Mouse (Mus musculus) retina, postnatal 7 days (tissue): ENCODE measurements around the gene Ide.
"Not testable (repeated sequence)": the region's sequence is repeated elsewhere in the genome, so short reads cannot be mapped to it uniquely, and the experiment has no call there.

Experiments used
- DNase-seq: peaks from one replicate; pipeline ENCODE4 v3.0.0-alpha.2; 2012; ENCODE audit warnings: low read depth, low spot score

Ide gene

DNA sequence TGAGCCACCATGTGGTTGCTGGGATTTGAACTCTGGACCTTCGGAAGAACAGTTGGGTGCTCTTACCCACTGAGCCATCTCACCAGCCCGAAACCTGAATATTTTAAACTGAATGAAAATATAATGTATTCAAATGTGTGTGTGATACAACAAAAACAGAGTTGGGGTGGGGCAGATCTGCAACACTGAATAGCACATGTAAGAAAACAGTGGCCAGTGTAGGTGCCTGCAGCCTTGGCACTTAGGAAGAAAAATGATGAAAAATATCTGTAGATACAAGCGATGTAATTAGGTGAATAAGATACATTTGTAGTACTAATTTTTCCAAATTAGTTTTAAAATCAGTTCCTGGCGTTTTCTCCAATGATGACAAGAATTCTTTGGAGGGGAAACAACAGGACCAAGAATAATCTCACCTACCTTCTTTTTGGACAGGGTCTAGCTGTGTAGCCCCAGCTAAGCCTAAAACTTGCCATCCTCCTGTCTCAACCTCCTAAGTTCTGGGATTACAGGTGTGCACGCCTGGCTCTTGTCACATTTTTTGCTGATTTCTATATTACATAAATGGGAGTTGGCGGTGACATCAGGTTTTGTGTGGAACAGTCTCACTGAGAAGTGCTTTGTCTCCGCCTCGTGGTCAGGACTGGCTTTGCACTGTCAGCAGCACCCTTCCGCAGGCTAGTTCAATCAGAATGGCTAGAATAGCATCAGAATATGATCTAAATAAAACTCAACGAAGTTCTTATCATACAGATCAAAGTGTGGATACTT lies 72.1 kb downstream of the Ide start:
- peak; percentile 71 for DNase-seq

DNA sequence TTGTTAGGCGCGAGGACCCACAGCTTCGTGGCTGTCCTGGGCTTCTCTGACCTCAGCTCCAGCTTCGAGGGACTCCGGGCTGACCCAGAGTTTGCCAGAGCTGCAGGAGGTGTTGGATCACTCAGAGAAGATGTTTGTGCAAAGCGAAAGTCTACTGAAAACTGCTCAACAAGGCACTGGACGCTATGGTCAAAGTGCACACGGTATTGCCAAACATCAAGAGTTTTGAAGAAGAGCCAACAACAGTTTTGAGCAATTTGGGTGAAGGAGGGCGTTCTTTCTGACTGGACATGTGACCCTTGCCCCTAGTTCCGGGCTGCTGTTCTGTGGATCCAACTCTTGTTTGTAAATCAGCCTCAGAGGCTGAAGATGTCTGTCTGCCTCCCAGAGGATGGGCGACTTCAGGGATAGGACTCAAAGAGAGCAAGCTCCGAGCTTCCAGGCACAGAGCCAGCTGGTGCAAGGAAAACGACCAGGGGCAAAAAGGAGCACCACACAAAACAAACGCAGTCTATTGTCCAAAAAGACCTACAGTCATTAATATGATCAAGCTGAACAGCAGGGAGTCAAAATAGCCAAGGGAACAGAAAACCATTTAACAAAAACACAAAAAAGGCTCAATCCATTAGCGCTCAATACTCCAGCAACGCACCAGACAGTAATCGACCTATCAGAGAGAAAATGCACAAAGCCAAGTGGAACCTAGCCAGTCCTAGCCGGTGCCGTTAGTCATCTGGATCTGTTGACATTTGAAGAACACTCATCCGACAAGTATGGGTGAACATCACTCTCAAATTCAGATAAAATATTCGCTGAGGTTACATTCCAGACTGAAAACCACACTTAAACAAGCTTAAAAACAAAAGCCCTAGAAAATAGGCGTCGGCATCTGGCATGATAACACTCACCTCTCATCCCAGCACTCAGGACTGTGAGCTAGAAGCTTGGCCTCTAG lies 73.4 kb downstream of the Ide start:
- no peak for DNase-seq

DNA sequence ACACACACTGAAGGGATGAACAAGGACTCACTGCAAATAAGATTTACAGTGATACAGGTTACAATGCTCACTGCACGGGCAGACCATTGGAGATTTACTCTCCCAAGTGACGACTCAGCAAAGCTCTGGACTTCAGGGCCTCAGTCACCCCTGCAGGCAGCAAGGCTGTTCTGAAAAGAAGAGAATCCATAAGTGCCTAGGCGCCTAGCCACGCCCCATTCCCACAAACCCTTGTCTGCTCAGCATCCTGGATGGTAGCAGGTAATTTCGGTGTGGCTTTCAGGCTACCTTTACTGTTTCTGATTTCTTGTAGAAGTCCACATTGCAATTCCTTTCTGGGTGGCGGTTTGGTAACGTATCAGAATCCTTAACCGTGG lies 74.1 kb downstream of the Ide start:
- no peak for DNase-seq

DNA sequence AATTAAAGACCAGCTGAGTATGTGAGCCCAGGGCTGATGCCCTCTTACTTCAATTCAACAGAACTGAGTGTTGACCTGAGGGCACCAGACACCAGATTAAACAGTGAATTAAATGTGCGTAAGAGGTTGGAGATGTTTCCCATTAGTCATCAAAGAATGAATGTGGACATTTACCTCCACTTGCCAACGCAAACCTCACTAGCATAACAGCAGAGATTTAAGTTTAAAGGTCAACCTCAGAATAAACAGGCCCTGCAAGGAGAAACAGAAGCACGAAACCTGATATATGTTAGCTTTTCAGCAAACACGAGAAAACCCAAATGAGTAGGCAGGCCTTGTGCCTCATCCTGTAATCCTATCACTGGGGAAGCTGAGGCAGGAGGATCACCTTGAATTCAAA lies 75.3 kb downstream of the Ide start:
- DNase-seq = no peak

DNA sequence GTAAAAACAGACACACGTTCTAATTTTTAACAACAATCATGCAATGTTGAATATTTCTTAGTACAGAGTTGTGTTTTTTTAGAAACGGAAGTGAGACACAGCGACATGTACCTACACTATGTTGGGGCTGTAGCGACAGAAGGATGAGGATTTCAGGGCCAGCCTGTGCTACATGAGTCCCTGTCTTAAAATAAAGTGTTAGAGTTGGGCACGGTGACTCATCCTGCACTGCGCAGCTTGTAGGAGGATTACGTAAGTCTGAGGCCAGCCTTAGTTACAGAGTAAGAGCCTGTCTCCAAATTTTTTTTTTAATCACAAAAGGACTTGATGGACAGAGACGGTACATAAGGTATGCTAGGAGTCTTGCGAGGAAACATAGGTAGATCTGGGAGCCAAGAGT lies 82.3 kb downstream of the Ide start:
- DNase-seq = no peak

DNA sequence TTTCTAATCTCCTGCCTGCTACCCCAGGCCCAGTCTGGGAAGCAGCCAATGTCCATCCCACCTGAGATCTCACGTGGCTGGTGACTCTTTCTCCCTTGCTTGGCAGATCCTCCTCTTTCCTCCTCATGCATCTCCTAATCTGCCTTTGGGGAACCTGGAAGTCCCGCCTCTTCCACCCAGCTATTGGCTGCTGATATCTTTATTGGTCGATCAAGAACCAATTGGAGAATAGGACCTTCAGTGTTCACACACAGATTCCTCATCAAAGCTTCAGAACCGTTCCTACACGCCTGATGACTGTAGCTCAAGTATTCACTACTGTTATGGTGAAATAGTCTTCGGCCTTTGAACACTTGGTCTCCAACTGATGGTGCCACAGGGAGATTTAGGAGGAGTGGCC lies 85.5 kb downstream of the Ide start:
- DNase-seq = no peak

DNA sequence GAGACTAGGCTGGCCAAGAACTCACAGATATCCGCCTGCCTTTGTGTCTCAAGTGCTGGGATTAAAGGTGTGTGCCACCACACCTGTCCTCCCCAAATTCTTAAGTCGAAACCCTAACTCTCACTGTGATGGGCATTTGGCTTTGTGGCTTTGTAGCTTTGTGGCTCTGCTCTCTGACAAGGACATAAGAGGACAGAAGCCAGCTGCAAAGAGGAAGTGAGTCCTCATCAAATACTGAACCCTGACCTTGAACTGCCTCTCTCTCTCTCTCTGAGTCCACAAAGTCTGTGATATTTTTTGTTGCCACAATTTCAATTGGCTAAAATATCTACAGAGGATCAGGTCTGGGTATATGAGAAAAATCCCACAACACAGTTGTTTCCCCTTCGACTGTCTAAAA lies 89.5 kb downstream of the Ide start:
- no peak for DNase-seq

DNA sequence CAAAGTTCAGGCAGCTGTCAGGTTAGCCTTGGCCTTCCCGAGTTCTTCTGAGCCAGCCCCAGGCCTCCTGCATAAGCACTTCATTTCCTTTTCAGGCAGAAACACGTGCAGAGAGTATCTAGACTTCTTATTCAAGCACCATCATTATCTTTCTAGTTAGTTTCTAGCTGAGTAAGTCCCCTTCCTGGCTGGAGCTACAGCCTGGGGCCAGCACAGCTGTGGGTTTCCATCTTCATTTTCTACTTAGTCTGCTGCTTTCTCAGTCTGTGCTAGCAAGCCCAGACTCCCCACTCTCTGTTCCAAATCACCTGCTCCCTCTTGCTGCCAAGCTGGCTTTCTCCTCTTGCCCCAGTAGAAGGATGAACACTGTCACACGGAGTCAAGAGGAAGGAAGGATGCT lies 90.8 kb downstream of the Ide start:
- DNase-seq = no peak

DNA sequence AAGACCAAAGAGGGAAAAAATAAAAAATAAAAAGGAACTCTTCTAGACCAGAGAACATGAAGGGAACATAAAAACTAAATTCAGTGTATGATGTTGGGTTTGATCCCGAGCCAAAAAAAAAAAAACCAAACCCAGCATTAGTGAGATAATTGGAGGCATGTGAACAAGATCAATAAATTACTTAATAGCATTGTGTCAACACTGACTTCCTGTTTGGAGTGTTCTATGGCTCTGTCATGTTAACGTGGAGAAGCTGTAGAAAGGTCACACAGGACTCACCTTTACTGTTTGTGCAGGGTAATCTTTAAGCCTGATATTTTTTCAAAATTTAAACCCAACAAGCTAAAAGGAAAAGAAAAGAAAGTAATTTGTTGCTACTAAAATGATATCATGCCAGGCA lies 94.9 kb downstream of the Ide start:
- no peak for DNase-seq

DNA sequence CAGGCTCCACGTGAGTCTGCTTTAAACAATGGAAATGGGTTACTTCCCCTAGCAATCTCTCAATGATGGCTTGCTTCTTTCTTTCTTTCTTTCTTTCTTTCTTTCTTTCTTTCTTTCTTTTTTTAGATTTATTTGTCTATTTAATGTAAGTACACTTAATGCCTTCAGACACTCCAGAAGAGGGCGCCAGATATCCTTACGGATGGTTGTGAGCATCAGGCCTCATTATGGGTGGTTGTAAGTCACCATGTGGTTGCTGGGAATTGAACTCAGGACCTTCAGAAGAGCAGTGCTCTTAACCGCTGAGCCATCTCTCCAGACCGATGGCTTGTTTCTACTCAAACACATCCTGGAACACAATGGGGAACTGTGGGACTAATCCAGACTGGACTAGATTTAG lies 96.5 kb downstream of the Ide start:
- no peak for DNase-seq

DNA sequence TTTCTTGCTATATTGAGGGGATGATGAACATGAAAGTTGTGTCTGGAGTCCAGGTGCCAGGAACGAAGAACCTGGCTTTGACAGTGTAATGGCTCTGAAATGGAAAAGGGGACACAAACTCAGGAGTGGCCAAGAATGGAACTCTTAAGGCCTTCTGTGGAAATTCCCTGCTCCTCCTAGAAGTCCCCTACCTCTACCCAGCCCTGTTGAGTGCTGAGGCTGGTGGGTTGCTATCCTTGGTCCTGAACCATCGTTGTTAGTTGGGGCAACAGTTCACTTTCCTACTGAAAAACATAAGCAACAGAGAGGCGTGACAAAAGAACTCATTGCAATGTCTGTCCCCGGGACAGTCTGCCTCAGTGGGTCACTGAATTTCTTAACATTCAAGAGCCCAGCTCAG lies 98.6 kb downstream of the Ide start:
- DNase-seq = no peak

DNA sequence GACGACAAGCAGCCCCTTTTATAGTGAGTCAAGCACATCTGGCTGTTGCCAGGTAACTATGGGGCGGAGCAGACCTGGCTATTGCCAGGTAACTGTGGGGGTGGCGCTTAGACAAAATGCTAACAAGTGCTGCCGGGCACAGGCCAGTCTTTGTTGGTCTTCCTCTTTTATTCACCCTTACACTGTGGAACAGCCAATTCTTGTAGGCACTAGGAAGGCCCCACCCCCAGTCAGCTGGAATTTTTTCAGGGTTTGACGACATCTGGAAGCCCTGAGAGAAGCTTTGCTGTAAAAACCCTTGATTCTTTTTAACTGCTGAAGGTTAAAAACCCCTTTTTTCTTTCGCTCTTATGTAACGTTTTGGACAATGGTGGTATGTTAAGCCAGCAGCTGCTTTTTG lies 99.0 kb downstream of the Ide start:
- no peak for DNase-seq

DNA sequence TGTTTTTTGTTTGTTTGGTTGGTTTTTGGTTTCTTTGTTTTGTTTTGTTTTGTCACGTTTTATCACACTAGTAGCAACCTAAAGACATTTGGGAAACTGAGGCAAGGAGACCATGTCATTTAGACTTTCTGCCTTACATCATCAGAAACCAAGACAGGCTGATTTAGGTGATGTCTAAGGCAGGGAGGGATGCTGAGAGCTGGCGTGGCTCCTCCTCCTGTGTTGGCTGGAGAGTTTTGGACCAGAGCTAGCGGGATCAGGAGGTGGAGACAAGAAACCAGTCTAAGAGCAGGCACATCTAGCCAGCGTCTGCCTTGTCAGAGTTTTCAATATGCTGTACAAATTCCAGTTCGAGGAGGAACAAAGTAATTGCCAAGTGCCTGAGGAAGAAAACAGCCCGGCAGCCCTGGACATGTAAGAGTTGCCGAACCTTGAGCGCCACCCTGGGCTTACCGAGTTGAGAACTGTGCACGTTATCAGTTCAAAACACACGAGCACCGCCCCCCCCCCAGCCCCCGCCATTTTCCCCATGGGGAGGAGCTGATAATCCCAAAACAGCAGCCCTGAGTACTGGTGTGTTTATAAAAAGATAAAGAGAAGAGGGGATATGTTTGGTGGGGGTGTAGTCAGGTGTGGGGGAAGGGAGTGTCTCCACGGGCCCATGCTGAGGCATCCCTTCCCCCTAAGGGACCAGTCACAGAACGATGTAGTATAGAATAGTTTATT lies 99.8 kb downstream of the Ide start:
- DNase-seq = no peak

DNA sequence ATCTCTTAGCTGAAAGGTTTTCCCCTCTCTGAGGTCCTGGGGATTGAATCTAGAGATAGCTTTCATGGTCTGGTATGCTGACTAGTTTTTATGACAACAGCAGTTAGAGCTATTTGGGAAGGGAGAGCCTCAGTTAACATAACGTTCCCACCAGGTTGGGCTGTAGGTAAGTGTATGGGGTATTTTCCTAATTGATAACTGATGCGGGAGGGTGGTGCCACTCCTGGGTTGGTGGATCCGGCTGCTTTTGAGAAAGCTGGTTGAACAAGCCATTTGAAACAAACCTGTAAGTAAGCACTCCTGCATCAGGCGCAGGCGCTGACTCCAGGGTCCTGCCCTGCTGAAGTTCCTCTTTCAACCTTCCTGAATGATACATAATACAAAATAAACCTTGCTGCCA lies 100.3 kb downstream of the Ide start:
- DNase-seq = no peak

DNA sequence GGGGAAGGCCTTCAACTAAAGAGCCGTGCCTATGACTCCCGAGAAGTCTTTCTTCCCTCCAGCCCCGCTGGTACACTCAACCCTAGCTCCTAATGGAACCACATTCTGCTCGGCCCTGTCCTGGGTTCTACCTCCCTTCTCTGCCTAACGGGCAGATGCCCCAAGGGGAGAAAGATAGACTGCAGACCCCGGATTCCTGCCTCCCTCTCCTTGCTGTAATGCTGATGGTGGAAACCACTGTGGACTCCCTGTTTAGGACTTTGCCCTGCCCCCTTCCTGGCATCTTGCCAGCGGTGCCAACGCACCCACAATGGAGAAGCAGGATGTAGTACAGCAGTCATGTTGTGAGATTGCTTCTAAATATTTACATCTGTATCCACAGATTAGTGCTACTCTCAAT lies 101.8 kb downstream of the Ide start:
- DNase-seq = no peak

DNA sequence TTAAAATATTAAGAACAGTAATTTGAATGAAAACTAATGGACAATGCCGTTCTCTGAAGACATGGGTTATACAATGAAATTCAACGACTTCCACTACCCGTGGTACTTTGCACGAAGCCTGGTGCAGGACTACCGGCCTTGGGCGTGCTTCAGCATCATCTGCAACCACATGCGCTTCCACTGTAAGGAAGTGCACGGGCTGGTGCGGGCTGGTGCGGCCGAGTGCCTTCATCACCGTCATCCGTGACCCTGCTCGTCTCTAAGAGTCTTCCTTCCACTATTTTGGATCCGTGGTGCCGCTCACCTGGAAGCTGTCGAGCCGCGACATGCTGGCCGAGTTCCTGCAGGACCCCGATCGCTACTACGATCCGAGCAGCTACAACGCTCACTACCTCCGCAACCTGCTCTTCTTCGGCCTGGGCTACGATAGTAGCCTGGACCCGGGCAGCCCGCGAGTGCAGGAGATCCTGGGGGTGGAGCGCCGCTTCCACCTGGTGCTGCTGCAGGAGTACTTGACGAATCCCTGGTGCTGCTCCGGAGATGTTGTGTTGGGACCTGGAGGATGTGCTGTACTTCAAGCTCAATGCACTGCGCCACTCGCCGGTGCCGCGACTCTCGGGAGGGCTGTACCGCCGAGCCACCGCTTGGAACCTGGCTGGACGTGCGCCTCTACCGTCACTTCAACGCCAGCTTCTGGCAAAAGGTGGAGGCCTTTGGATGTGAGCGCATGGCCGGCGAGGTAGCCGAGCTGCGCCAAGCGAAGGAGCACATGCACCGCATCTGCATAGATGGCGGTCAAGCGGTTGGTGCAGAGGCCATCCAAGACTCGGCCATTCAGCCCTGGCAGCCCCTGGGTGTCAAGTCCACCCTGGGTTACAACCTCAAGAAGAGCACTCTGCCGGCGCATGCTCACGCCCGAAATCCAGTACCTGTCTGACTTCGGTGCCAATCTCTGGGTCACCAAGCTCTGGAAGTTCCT lies 103.8 kb downstream of the Ide start:
- DNase-seq = no peak

DNA sequence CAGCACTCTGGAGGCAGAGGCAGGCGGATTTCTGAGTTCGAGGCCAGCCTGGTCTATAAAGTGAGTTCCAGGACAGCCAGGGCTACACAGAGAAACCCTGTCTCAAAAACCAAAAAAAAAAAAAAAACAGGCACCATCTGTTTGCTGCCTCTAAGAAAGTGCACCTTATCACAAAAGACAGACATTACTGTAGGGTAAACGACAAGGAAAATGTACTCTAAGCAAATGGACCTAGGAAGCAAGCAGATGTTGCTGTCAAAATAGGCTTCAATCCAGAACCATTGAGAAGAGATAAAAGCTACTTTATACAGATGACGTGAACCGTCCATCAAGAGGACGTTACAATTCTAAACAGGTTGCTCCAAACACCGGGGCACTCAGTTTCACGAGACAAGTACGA lies 105.1 kb downstream of the Ide start:
- DNase-seq = not testable (repeated sequence)

DNA sequence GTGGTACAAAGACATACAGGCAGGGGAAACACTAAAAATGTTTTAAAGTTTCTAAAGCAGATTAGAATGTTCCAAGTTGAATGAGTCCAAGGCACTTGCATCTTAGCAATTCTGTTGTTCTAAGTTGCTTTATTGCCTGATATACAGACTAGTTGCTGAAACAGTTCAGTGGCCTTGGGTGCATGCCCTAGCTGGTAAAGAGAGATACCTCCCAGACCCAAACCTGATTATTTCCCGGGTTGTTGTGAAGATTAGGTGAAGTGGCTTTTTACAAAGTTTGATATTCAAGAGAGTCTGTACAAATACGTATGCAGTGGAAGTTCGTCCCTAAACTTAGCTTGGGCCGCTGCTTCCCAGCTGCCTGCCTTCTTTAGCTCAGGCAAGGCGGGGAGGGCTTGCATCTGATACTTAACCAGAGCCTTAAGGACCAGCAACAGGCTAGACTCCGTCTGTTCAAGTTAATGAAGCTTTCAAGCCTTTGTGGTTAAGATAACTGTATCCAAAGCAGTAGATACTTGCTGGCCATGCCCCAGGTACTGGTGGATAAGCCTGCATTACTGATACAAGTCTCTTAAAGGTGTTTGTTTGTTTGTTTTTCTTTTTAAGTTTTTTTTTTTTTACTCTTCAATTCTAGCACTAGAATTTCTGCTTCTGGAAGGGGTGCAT lies 112.3 kb downstream of the Ide start:
- no peak for DNase-seq
